Mouse (Mus musculus) kidney, postnatal 36 days (tissue): ENCODE data around the gene Rrnad1.
"Not testable (repeated sequence)": the region's sequence is repeated elsewhere in the genome, so short reads cannot be mapped to it uniquely, and the experiment has no call there.

Source experiments
- DNase-seq, 2 experiments: peaks; one replicate each; pipeline ENCODE4 v3.0.0; 2021 to 2022; ENCODE audit warnings: mixed read lengths in 2 of 2

Gene Rrnad1

GRCm38 (mm10) chr3:87913891-87914290 is 16.6 kb downstream of the Rrnad1 start:
- no peak for DNase-seq

DNA sequence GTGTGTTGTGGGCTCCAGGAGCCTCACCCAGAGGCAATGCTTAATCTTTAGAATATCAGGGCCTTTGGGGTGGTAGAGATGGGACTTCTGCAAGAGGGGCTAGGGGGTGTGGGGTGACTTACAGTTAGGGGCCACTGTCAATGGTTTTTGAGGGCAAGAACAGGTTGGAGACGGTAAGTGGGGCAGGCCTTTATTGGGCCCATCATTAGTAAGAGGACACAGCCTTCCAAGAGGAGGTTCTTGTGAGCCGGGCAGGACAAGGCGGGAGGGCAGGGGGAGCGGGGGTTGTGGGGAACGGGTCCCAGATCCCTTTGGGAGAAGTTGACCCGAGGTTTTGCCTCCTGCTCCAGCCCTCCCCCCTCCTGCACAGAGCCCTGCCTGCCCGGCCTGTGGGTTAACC is 17.0 kb downstream of the Rrnad1 start:
- DNase-seq: no peak

DNA sequence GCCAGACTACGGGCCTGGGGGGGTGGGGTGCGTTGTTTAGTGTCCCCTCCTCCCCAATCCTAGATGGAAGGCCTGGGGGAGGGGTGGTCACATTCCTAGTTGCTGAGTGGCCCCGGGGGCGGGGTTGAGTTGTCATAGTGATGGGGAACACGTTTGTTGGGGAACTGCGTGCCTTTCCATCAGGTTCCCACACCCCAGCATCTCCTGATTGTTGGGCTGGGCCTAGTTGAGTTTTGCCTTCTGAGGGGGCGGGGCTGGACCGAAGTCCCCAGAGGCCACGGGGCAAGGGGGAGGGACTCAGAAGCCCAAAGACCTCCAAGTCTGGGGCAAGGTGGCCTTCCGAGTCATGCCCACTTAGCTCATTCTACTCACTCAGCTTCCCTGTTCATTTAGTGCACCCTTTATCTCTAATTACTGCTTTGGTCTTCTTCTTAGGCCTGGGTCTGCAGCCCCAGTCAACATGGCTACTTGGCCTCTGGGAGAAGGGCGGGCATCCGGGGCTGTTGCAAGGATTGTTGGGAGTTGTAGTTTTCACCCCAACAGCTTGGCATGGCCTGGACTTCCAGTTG is 19.9 kb downstream of the Rrnad1 start:
- peak; percentile 94 to 95 for DNase-seq

GRCm38 (mm10) chr3:87909874-87910273 is 20.6 kb downstream of the Rrnad1 start:
- DNase-seq: no peak

- DNase-seq: no peak
Measured at GRCm38 (mm10) chr3:87909381-87909780, 21.1 kb downstream of the Rrnad1 start.

- DNase-seq: peak; percentile 53 to 64
Measured at GRCm38 (mm10) chr3:87907906-87908305, 22.6 kb downstream of the Rrnad1 start.

DNA sequence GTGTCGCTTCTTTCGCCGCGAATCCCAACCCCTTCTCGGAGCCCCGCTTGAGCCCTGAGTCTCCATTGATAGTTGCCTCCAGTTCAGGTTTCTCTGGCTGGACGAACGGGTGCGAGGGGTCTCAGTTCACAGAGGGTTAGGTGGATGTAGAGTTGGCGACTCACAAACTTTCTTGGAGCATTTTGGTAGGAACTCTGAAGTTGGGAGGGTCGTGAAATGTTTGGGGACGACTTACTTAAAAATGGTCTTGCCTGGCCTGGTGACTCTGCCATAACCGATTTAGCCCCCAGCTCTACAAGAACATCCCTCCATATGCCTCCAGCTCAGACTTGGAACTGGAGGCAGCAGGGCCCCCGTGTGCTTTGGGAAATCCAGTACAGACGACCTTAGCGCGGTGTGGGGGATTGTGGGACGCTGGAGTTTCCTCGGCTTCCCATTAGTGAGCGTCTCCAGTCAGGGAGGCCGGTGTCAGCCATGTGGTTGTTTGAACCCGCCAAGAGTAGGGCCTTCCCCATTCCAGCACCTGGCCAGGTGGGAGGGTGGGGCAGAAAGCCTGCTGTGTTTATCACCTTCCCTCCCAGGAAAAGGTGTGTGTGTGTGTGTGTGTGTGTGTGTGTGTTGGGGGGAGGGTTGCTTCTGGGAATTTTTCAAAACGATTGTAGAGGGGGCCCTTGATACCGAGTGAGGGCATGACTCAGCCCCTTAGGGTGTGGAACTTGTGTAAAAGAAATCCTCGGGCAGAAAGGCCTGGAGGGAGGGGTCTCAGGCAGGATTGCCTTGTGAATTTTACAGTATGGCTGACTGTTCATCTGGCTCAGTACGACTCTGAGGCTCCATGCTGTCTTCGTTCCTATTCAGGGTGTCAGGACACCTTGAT is 23.3 kb downstream of the Rrnad1 start:
- DNase-seq: peak; percentile 45 to 64

GRCm38 (mm10) chr3:87906601-87906980 is 23.9 kb downstream of the Rrnad1 start:
- DNase-seq: peak; percentile 71 to 76

GRCm38 (mm10) chr3:87905880-87906485 is 24.5 kb downstream of the Rrnad1 start, which contains the start of gene Hdgf:
Gene Hdgf, plus strand, starts transcription at chr3:87906321.
- peak; percentile 96 for DNase-seq

GRCm38 (mm10) chr3:87903821-87904220 is 26.7 kb downstream of the Rrnad1 start:
- no peak for DNase-seq

- not testable (repeated sequence) for DNase-seq
Measured at GRCm38 (mm10) chr3:87901959-87902358, 28.6 kb downstream of the Rrnad1 start.

- no peak for DNase-seq
Measured at GRCm38 (mm10) chr3:87901036-87901624, 29.4 kb downstream of the Rrnad1 start.

- no peak for DNase-seq
Measured at GRCm38 (mm10) chr3:87899776-87900175, 30.7 kb downstream of the Rrnad1 start.

- no peak for DNase-seq
Measured at GRCm38 (mm10) chr3:87899266-87899665, 31.3 kb downstream of the Rrnad1 start.

- DNase-seq: no peak
Measured at GRCm38 (mm10) chr3:87893367-87893905, 37.1 kb downstream of the Rrnad1 start.

DNA sequence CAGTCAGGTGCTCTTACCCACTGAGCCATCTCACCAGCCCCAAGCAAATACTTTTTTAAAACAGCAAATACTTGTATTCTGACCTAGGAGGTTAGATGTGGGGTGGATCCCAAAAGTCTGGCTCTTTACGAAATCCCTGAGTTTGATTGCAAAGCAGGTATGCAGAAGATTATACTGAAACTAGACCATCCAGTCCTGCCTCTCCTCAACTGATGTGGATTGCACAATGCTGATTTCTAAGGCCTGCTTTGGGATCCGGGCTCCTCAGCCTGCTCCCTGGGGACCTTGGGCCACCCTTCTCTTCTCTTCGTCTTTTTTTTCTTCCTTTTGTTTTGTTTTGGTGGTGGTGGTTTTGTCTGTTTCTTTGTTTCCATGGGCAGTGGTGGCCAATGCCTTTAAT is 39.0 kb downstream of the Rrnad1 start:
- no peak for DNase-seq

DNA sequence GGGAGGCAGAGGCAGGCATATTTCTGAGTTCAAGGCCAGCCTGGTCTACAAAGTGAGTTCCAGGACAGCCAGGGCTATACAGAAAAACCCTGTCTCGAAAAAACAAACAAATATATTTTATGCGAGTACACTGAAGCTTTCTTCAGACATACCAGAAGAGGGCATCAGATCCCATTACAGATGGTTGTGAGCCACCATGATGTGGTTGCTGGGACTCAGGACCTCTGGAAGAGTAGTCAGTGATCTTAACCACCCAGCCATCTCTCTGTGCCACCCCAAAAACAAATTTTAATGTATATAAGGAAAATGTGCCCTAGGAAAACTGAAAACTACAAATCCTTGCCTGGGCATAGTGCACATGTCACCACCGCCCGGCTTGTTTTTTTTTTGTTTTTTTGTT is 43.1 kb downstream of the Rrnad1 start:
- not testable (repeated sequence) for DNase-seq

GRCm38 (mm10) chr3:87886416-87886815 is 44.1 kb downstream of the Rrnad1 start:
- DNase-seq: no peak

DNA sequence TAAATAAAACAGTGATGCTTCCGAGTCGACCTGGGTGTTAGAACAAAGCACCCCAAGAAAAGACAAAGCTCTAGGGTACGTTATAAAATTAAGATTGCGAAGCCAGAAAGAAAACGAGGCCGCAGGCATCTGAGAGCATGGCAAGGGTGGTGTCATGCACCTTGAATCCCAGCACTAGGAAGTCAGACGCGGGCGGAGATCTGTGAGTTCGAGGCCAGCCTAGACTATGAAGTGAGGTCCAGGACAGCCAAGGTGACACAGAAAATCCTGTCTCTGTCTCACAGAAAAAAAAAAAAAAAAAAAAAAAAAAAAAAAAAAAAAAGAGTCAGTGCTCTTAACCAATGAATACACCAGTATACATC is 44.5 kb downstream of the Rrnad1 start:
- no peak for DNase-seq

- DNase-seq: peak; percentile 91 to 99
Measured at GRCm38 (mm10) chr3:87885281-87886003, 45.1 kb downstream of the Rrnad1 start, which contains the start of gene Prcc. Gene Prcc, minus strand, starts transcription at chr3:87885608.

GRCm38 (mm10) chr3:87884708-87885251 is 45.7 kb downstream of the Rrnad1 start:
- DNase-seq: peak; percentile 17 to 52

GRCm38 (mm10) chr3:87884291-87884690 is 46.2 kb downstream of the Rrnad1 start:
- DNase-seq: no peak
